Mouse (Mus musculus) intestine, postnatal 0 days (tissue): ENCODE measurements at regions not wholly inside any gene's neighbourhood (a gene's known extent, or its start where the extent isn't known, plus 50 kb on each side); places are given as distances from the start of the nearest gene placed in this dataset.

Experiments used
- ATAC-seq: fragments of 200-750 bp; cut with Nextera tagmentation; 2 replicates; pipeline ENCODE4 v1.8.0; 2017; ENCODE audit warnings: mild to moderate bottlenecking, moderate TSS enrichment, moderate library complexity
- H3K27ac ChIP-seq: fragments of 300-500 bp; sonication (generic); 2 replicates; pipeline ENCODE4 v1.5.1; 2014; ENCODE audit warnings: mild to moderate bottlenecking, low read depth, low read length, moderate library complexity
- H3K27me3 ChIP-seq: fragments of 300-500 bp; sonication (generic); replicated peaks from 2 replicates; pipeline ENCODE4 v1.6.1; 2014; ENCODE audit warnings: low read length, mixed read lengths; ENCODE audit not compliant: control insufficient read depth, insufficient read depth
- H3K36me3 ChIP-seq: fragments of 300-500 bp; sonication (generic); 2 replicates; pipeline ENCODE4 v1.6.1; 2014; ENCODE audit warnings: mild to moderate bottlenecking, moderate library complexity; ENCODE audit not compliant: control insufficient read depth, insufficient read depth
- H3K4me1 ChIP-seq: fragments of 300-500 bp; sonication (generic); replicated peaks from 2 replicates; pipeline ENCODE4 v1.6.1; 2014; ENCODE audit warnings: antibody characterized with exemption, low read length, mixed read lengths; ENCODE audit not compliant: control insufficient read depth, insufficient read depth
- H3K4me2 ChIP-seq: fragments of 300-500 bp; sonication (generic); replicated peaks from 2 replicates; pipeline ENCODE4 v1.6.1; 2014; ENCODE audit warnings: low read depth, mild to moderate bottlenecking, moderate library complexity
- H3K4me3 ChIP-seq: fragments of 300-500 bp; sonication (generic); 2 replicates; pipeline ENCODE4 v1.5.1; 2014; ENCODE audit warnings: low read depth, low read length
- H3K9ac ChIP-seq: fragments of 300-500 bp; sonication (generic); 2 replicates; pipeline ENCODE4 v1.6.1; 2014; ENCODE audit warnings: mild to moderate bottlenecking, low read depth, low read length
- H3K9me3 ChIP-seq: fragments of 300-500 bp; sonication (generic); 2 replicates; pipeline ENCODE4 v1.6.1; 2016; ENCODE audit warnings: mixed run types; ENCODE audit not compliant: control insufficient read depth
- CTCF ChIP-seq: sonication (generic); IDR thresholded peaks from 2 replicates; pipeline ENCODE4 v1.5.1; 2016; ENCODE audit warnings: low read depth, mild to moderate bottlenecking, control low read depth, antibody characterized with exemption, moderate library complexity
- WGBS: fragments of 180-500 bp; shearing (Covaris S2); extraction: QIAGEN DNeasy Blood & Tissue Kit; methylation state at CpG from one replicate; pipeline ENCODE4 v1.1.7; 2014; 5-methylcytosine and 5-hydroxymethylcytosine counted together

DNA sequence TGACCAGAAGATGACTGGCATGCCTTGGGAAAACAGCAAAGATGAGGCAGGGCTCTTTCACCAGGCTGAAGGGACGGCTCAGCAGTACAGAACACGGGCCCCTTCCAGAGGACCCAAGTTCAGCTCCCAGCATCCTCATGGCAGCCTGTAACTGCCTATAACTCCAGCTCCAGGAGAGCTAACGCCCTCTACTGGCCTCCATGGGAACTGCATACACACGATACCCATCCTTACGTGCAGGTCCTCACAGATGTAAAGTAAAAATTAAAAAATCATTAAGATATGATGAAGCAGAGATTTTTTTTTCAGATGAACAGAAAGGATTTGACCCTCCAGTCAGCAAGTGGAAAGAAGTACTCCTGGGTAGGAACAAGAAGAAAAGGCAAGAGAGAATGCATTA is 303.8 kb downstream of the Agtpbp1 start:
- Histone ChIP-seq H3K4me2 (no peak overlapping the region), H3K27ac (no peak overlapping the region), H3K36me3 (no peaks in the 10 kb centered on the region), H3K4me3 (no peak overlapping the region), H3K9me3 (no peaks in the 10 kb centered on the region), H3K27me3 (no peaks in the 10 kb centered on the region), H3K4me1 (no peaks in the 10 kb centered on the region), H3K9ac (no peak overlapping the region)
- peak; percentile 34 for TF ChIP-seq CTCF
- ATAC-seq: no peak
- WGBS: 78% methylated on average over 5 of the region's 5 CpGs

DNA sequence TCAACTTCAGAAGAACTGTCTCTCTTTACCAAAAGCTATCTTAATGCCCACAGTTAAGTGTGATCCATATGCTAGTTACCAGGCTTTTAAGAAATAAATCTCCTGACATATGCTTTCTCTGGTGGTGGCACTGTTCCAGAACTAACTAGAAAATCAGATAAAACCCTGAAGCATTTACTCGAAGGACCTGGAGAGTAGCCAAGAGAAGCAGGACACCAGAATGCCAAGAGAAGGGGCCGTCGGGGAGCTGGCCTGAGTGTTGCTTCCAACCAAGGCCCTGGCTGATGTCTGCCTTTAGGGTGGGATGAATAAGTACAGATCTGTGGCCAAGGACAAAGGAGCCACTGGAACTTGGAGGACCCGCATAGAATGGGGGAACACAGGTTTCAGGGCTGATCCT is 305.9 kb downstream of the Agtpbp1 start:
- Histone ChIP-seq H3K4me2 (no peak overlapping the region), H3K36me3 (no peaks in the 10 kb centered on the region), H3K9me3 (no peaks in the 10 kb centered on the region), H3K4me1 (no peaks in the 10 kb centered on the region), H3K27ac (no peak overlapping the region), H3K9ac (no peak overlapping the region), H3K27me3 (no peaks in the 10 kb centered on the region), H3K4me3 (no peak overlapping the region)
- no peak for ATAC-seq
- TF ChIP-seq CTCF: no peak
- 56% methylated on average over 4 of the region's 4 CpGs for WGBS

DNA sequence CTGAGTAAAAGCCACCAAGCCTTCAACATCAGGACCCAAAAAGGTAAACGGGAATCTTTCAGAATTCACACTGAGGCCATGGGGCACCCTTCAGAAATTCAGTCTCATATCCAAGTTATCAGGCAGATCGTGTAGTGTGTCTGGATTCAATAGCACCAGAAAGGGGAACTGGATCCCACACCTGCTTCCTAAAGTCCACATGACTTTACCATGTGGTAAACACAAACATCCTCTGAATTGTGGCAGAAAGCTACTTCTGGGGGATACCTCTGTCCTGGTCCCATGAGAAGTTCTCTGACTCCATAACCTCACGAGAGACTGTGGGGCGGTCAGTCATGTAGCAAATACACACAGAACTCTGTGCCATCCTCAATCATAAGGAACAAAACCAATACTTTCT is 313.4 kb downstream of the Agtpbp1 start:
- Histone ChIP-seq H3K9me3 (no peaks in the 10 kb centered on the region), H3K4me3 (no peak overlapping the region), H3K36me3 (no peaks in the 10 kb centered on the region), H3K9ac (no peak overlapping the region), H3K27ac (no peak overlapping the region), H3K4me2 (no peak overlapping the region), H3K4me1 (no peaks in the 10 kb centered on the region), H3K27me3 (no peaks in the 10 kb centered on the region)
- TF ChIP-seq CTCF: no peak
- WGBS: 86% methylated on average over 4 of the region's 4 CpGs
- no peak for ATAC-seq

DNA sequence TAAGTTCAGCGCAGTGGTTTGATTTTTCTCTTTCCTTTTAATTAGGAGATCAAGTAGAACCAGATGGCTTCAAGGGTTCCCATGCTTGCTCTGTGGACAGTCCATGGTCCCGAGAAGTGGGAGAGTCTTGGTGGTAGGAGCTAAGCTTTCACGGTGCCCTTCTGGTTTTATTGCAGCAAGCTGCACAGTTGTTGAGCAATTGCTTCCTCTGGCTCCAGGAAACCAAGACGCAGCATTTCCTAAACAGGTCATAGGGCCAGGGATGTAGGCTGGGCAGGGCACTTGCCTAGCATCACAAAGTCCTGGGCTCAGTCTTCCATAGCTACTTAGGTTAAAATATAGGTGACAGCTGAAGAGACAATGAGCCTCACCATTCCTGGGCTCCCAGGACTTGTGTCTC is 318.2 kb downstream of the Agtpbp1 start:
- Histone ChIP-seq H3K4me1 (no peaks in the 10 kb centered on the region), H3K27ac (no peak overlapping the region), H3K9ac (no peak overlapping the region), H3K9me3 (no peaks in the 10 kb centered on the region), H3K4me2 (no peak overlapping the region), H3K36me3 (no peaks in the 10 kb centered on the region), H3K4me3 (no peak overlapping the region), H3K27me3 (no peaks in the 10 kb centered on the region)
- no peak for ATAC-seq
- no peak for TF ChIP-seq CTCF
- 62% methylated on average over 4 of the region's 4 CpGs for WGBS

DNA sequence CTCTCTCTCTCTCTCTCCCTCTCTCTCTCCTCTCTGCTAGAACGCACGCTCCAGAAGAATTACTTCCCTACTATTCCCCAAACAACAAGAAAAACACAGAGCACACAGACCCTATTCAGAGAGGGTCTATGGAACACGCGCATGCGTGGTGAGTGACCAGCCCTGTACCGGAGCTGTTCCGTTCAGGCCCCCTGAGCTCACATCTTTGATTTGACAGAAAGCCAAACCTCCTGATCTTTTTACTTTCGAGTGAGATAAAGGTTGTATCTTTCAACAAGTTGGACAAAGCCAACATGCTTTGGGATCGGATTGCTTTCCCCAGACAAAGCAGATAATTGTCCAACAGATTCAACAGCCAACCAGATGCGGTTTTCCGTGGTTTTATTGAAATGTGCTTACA is 320.9 kb downstream of the Agtpbp1 start:
- no peak overlapping the region for H3K4me3 ChIP-seq
- H3K27me3 ChIP-seq: no peaks in the 10 kb centered on the region
- no peak overlapping the region for H3K27ac ChIP-seq
- WGBS: 88% methylated on average over 11 of the region's 11 CpGs
- no peak overlapping the region for H3K4me2 ChIP-seq
- H3K4me1 ChIP-seq: no peaks in the 10 kb centered on the region
- ATAC-seq: no peak
- H3K9me3 ChIP-seq: no peaks in the 10 kb centered on the region
- TF ChIP-seq CTCF: no peak
- H3K9ac ChIP-seq: no peak overlapping the region
- no peaks in the 10 kb centered on the region for H3K36me3 ChIP-seq

DNA sequence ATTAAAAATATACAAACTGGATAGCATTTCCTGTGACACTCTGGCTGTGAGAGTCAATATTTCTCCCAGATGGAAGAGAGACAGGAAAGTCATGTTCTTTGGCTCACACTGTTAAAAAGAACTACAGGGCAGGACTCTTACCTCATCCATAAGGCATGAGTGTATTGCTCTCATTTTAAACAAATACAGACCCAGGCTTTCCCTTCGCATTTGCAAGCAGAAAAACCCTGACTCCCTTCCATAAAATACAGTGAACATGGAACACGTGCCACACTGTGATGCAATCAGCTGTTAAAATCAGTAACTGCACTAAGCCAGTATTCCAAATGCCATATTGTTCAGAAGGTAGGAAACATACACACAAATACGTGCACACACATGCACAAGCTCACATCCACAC is 323.1 kb downstream of the Agtpbp1 start:
- Histone ChIP-seq H3K9me3 (no peaks in the 10 kb centered on the region), H3K4me1 (no peaks in the 10 kb centered on the region), H3K27me3 (no peaks in the 10 kb centered on the region), H3K4me3 (no peak overlapping the region), H3K36me3 (no peaks in the 10 kb centered on the region), H3K27ac (no peak overlapping the region), H3K4me2 (no peak overlapping the region), H3K9ac (no peak overlapping the region)
- ATAC-seq: no peak
- WGBS: 65% methylated on average over 3 of the region's 3 CpGs
- no peak for TF ChIP-seq CTCF

DNA sequence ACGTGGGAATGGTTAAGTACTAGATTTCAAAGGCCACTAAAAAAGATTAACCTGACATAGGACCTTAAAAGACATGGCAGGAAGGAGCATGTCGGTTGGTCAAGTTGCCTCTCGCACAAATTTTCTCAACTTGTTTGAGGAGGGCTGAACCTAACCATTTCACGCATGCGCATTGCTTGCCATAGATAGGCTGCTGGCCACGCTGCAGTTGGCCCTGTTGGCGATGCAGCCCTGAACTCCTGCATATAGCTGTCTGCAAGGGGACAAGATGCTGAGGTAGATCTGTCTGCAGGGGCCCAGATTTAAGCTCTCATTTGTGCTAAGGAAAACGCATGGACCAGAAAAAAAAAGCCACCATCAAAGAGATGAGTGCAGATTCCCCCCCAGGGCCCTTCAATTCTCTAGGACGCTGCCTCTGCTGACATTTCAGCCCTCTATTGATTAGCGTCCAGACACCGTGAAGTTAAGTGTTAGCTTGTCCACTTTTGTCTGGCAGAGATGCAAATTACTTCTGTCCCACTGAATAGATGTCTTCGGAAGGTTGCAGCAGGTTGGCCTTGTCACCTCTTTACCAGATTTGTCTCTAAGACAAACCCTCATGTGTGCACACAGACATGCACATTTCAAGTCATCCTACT is 329.1 kb downstream of the Agtpbp1 start:
- Histone ChIP-seq H3K4me3 (no peak overlapping the region), H3K27me3 (no peaks in the 10 kb centered on the region), H3K9ac (no peak overlapping the region), H3K4me2 (no peak overlapping the region), H3K9me3 (no peaks in the 10 kb centered on the region), H3K36me3 (no peaks in the 10 kb centered on the region), H3K27ac (no peak overlapping the region), H3K4me1 (no peaks in the 10 kb centered on the region)
- TF ChIP-seq CTCF: no peak
- WGBS: 84% methylated on average over 12 of the region's 12 CpGs
- ATAC-seq: no peak
